Mouse (Mus musculus) ovary, postnatal 14 days (tissue): ENCODE measurements around the gene Adora3.
"Not testable (repeated sequence)": the region's sequence is repeated elsewhere in the genome, so short reads cannot be mapped to it uniquely, and the experiment has no call there.

Source experiments
- DNase-seq: peaks from one replicate; pipeline ENCODE4 v3.0.0; 2022; ENCODE audit warnings: low spot score

The Adora3 gene

DNA sequence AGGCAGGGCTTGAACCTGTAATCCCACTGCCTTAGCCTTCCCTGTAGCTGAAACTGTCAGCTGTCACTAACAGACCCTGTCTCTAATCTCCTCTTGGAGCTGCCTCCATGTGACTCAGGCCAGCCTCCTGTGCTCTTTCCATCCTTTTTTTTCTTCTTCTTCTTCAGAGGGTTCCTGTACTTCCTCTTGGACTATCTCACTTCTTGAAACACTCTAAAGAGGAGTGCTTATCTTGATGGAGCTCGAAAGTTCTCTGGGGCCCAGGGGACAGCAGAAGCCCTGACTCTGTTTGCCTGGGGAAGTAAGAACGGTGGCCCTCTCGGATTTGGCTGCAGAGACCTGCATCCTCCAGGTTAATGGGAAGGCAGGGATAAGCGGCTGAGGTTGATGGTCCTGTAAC, 33.6 kb downstream of the Adora3 start:
- no peak for DNase-seq

DNA sequence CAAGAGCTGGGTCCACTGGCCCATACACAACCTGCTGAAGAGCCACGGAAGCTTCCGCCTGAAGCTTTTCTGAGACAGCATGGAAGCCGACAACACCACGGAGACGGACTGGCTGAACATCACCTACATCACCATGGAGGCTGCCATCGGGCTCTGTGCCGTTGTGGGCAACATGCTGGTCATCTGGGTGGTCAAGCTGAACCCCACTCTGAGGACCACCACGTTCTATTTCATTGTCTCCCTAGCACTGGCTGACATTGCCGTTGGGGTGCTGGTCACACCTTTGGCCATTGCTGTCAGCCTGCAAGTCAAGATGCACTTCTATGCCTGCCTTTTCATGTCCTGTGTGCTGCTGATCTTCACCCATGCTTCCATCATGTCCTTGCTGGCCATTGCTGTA, 34.1 kb downstream of the Adora3 start:
- DNase-seq, result no peak

DNA sequence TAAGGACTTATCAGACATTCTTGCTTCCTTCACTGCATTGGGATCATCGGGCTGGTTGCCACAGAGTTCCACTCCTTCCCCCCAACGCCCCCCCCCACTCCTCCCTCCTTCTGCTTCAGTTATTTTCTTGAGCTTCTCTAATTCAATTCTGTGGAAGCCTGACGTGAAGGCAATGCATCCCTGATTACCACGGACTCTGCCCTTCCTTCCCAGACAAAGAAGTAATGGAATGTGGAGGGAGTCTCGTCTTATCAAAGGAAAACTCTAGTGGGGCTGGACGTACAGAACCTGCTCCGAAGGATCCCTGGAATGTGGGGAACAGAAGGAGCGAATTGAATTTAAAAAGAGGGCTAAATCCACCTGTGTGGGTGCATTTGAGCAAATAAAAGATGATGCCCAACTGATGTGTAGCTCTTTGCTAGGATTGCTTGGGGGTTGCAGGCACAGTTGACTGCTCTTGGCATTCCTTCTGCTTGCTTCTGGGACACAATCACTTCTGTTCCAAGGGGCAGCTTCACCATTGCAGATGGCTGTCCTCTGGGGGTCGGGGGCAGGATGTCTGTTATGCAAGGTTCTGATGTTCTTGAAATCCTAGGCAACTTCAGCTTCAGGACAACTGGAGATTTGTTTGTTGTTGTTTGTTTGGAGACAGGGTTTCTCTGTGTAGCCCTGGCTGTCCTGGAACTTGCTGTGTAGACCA, 37.4 kb downstream of the Adora3 start:
- no peak for DNase-seq

DNA sequence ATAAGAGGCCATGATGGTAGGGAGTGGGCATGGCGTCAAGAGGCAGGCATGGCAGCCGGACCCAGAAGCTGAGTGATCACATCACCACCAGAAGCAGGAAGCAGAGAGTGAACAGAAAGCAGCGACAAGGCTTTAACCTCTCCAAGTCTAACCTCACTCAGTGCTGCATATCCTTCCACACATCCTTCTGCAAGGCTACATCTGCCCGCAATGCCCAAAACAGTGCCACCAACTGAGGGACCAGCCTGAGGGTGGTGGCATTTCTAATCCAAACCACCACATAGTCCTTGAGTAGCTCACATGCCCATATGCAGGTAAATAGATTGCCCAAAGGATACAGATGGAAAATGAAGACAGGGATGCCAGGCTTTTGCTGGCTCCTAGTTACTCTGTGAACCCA, 38.3 kb downstream of the Adora3 start:
- no peak for DNase-seq

DNA sequence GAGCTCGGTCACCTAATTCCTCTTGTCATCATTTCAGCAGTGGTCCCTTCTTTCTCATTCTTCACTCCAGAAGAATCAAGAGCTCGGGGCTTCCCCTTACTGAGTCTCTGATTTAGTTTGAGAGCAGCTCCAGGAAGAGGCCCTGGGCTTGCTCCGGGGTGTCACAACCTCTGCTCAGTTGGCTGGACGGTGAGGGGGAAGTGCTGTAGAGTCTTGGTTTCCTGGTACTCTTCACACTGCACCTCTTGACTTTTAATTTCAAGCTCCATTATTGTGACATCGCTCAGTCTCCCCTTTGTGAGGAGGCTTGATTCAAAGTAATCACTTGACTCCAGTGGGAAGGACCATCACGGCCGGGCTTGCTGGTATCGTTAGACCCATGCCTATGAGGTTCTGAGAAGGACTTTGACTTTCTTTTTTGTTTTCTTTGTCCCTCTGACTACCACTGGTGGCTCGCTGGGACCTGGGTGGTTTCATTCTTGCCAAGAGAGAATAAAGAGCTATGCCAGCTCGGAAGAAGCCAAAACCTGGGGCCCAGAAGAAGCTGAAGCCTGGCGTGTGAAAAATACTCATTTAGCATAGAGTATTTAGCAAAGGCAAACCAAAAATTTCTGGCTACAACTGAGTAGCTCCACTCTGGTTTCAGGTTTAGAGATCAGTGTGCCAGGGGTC, 40.0 kb downstream of the Adora3 start:
- no peak for DNase-seq

DNA sequence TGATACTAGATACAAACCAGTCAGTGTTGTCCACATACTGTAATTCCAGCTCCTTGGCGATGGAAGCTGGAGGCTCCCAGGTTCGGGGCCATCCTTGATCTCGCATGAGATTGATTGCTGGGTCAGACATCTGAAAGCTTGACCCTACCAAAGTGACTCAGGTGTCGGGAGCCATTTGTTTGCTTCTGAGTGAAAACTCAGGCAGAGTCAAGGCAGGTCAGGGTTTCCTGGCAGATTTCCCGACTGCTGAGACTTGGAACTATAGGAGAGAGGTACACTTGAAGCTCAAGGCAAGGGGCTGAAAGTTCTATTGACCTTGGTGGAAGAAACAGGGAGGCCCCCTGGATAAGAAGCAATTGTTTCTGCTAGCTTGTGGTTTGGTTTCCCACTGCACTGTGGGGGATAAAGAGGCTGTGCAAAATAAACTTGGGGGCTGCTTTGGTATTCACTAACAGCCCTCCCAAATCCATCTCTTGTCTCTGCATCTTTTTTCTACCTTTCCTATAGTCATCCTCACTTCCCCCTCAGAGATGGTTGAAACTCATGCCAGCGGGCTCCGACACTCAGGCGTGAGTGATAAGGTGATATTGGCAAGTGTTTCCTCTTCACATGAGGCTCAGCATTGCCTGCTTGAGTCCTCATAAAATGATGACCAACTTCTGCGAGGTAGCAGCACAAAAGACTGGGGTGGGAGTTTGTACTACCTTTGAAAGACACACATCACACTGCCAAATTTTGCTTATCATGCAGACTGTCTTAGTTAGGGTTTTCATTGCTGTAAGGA, 41.6 kb downstream of the Adora3 start:
- DNase-seq, result no peak

DNA sequence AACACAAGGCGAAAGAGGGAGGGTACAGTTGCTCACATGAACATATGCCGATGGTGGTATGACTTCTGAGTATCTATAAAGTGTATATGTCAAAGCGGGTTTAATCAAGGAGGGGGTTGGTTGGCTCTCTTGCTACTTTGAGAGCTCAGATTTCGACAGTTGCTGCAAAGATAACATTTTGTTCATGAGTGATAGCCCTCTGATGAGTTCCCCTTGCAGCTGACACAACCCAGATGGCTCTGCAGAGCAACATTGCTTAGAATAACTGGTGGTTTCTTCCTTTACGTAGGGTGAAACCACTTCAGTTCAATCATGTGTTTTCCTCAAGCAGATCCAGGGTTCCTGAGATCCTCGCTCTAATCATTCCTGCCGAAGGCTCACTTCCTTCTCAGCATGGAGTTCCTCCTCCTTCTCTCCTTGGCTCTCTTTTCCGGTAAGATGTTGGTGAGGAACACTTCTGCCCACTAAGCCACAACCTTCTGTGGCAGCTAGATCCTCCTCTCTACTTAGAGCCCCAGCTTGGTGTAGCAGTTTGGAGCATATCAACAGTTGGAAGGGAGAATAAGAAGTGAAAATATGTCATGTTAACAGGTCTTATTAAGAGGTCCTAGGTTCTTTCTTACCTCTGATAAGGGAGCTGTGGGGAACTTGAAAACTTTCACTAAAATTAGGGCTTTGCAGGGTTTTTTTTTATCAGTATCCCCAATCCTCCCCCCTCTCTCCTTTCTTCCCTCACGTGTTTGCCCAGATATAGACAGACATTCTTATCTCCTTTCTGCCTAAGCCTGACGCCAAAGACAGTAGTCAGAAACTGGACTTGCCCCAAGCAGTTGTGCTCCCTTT, 43.4 kb downstream of the Adora3 start:
- no peak for DNase-seq

DNA sequence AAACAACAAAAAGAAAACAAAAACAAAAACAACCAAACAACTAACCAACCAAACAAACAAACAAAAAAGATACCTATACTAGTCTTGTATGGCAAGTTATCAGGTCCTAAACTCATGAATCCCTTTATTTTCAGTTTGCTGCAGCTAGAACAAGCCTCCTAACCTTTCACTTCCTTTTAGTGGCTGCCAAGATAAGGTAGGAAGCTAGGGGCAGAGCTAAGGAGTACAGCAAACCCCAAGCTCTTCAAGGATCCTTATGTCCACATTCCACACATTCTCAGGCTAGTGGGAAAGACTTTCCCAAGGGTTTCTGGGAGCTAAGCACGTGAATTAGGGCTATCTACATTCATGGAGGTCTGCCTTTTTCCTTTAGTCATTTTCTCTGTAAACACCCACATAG, 44.6 kb downstream of the Adora3 start:
- DNase-seq, result no peak

DNA sequence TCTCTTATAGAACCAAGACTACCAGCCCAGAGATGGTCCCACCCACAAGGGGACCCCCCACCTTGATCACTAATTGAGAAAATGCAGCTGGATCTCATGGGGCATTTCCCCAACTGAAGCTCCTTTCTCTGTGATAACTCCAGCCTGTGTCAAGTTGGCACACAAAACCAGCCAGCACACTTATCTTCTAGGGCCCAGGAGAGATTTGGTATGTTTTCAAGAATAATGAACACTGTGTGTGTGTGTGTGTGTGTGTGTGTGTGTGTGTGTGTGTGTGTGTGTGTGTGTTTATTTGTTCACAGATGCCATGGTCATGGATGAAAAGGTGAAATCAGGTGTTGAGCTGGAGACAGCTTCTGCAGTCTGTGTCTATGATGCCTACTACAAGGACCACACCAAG, 45.8 kb downstream of the Adora3 start:
- DNase-seq, result not testable (repeated sequence)

DNA sequence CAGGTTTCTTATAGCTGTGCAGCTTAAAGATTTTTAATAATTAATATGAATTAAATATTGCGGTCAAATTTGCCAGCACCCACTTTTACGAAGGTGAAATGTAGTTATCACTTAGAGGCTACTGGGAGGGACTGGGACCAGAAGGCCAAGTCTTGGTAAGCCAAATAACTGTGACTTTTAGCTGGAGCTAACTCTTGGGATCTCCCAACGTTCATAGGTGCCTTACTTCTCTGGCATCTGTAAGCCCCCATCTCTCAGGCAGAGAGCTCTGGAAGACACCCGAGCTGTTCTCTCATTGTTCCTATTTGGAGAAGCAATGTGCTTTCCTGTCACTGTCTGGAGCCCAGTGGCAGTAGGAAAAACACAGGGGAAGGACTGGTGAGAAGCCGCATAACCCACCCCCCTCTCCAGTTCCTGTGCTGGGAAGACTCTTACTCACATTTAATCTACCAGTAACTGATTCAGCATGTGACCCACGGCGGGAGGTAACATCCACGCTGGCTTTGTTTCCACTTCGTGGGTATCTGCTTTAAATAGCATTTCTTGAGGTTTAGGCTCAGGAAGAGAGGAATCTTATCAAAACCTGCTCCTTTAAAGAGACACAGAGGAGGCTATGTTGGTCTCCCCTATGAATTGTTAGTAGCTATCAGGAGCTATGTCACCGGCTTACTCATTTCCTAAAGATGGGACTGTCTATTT, 47.1 kb downstream of the Adora3 start:
- DNase-seq, result no peak

DNA sequence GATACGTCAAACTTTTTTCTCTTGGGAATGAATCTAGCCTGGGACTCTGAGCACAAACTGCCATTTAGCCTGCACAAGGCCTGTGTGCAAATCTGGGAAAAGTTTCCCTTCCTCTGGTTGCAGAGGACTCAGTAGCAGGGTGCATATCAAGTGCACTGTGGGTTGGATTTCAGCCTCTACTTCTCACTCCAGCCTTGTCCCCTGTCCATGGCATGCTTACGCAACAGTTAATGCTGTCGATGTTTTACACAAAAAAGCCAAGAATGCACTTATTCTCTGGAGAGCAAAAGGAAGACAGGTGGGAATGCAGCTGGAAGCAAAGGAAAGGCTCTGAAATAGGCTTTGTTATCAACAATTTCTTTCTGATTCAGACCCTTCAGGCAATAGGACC, 47.7 kb downstream of the Adora3 start:
- no peak for DNase-seq

DNA sequence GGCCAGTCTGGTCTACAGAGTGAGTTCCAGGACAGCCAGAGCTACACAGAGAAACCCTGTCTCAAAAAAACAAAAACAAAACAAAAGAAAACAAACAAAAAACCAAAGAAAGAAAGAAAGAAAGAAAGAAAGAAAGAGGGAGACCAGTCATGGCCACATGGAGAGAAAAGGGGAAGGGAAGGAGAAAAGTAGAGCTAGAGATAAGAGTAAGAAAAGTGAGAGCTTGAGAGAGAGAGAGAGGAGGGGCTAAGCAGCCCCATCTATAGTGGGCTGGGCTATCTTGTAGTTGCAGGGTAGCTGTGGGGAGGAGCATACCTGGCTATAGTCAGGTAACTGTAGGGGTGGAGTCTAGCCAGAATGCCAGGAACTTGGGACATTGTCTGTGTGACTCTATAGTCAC, 50.1 kb downstream of the Adora3 start:
- DNase-seq, result not testable (repeated sequence)

DNA sequence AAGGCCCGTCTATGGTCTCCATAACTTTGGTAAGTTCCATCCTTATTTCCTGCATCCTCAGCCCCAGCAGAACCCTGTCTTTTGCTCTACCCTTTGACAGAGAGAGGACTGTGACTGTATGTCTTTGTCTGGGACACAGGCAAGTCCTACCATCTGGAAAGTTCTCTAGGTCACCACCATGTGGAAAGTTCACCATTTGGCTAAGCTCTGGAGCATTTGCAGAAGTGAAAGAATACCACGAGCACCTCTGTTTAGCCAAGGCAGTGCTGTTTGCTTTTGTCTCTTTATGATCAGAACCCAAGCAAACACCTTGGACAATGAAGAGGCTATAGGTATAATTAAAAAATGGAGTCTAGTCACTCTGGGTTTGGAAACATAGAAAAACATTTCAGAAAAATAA, 51.3 kb downstream of the Adora3 start:
- DNase-seq, result no peak

DNA sequence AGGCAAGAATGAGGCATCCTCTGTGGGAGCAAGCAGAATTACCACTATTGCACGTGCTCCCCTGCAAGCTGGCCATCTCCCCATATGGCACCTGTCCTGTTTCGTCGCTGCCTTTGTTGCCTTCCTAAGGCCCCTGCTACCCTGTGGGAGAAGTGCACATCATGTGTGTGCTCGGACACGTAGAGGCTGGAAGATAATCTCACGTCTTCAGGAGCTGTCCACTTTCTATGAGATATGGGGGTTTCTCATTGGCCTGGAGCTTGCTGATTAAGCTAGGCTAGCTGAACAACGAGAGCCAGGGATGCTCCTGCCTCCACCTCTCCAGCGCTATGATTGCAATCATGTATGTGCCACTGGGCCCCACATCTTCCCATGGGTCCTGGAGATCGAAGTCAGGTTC, 54.0 kb downstream of the Adora3 start:
- no peak for DNase-seq

DNA sequence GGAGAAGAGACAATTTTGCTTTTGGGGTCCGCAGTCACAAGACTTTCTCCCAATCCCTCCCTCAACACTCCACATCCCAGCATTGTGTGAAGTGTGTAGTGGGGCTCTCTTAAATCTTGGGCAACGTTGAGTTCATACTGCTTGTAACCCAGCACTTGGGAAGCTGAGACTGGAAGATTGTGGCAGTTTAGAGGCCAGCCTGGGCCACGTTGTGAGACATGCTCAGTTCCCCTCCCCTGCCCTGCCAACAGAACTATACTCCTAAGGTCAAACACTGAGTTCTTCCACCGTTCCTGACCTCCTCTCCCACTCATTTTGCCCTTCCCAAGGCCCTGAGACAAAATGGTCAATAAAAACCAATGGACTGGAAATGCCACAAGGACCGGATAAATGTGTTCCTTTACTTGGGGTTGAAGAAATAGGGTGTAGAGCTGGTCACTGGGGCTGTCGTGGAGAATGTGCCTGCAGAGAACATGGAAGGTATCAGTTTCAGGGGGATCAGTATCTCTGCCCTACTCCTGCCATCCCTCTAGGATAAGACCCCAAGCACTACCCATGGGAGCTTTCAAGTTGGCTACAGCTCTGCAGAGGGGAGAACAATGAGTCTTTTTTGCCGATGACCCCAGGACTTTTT, 57.0 kb downstream of the Adora3 start:
- DNase-seq, result no peak

DNA sequence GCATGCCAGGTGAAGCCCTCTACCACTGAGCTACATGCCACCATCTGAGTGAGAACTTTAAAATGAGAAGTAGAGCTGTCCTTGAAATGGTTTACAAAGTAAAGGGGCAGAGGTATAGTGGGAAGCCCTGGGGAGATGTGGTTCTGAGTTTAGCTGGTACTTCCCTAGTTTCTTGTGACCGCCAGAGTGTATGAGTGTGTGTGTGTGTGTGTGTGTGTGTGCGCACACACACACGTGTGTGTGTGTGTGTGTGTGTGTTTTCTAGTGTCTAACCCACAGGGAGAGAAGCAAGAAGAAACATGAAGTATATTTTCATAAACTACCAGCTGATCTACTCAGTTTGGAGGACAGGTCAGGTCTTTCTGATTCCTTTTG, 57.5 kb downstream of the Adora3 start:
- no peak for DNase-seq

DNA sequence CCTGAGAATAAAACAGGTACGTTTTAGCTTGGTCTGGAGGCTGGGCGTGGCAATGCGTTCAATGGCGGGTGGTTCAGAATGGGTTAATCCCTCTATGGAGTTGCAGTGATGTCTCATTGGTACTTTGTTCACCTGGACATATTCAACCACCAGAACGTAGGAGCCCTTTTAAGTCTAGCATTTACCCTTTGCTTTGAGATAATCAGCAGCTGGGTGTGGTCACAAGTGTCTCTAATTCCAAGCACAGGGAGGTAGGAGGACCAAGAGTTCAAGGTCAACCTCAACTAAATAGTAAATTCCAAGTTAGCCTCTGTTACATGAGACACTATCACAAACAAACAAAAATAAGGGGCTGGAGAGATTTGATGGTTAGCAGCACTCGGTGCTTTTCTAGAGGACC, 58.1 kb downstream of the Adora3 start:
- DNase-seq, result no peak

DNA sequence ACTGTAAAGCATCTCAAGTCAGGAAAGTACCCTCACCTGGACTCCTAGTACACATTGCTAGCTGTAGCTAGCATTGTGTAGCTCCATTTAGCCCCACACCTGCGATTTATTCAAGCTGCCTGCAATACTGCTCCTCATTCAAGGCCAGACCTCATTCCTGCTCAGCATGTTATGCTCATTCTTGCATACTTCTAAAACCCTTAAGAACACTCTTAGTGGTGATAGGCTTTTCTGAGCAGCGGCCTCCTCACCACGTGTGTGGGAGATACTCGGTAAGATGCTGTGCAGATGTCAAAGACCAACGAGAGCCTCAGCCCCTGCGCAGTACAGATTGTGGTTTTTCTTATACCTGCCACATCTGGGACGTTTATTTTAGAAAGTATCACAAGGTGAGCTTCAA, 59.2 kb downstream of the Adora3 start:
- no peak for DNase-seq

DNA sequence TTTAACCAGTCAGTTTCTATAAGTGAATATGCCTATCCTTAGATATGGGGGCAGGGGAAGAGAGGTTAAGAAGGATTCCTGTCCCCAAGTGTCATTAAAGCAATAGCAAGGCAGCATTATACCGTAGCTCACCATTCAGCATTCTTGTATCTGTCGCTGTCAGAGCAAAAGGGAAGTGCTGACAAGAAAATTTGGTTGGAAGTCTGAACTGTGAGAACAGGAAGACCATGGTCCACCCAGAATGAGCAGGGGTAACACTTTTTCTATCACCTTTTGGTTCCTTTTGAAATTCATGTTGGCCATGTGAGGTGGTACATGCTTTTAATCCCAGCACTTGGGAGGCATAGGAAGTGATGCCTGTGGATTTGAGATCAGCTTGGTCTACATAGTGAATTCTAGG, 60.4 kb downstream of the Adora3 start:
- DNase-seq, result no peak

DNA sequence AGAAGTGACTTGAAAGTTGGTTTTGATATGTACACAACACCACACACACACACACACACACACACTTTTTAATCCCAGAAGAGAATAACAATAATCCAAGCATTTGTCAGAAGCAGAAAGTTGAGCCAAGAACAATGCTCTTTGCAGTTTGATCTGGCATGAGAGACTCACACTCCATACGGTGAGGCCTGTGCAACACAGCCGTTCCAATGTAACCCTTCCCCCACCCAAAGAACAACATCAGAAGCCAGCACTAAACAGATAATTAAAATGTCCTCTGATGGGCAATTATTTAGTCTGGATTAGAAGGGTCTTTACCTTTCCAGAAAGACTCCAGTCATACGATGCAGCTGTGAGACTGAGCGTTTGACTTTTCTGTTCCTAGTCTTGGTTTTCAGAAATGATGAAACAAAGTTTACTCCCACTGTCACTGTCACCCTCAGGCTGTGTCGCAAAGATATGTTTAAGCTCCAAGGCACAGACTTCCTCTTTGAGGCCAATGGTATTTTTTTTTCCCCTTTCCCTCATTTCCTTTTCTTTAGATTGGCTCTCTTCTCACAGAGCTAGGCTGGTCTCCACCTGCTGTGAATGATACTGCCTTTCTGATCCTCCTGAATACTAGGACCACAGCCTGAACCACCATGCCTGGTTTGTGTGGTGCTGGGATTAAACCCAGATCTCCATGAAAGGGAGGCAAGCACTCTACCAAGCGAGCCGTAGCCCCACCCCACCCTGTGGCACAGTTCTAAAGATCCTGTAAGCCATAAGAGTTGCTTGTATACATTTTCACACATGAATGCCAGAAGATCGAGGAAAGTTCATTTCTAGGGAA, 61.8 kb downstream of the Adora3 start, which contains the start of gene I830077J02Rik:
I830077J02Rik (minus strand) TSS at position 425 of the 832 bp plus-strand sequence.
- DNase-seq, result no peak
